Mouse (Mus musculus) heart, postnatal 0 days (tissue): ENCODE data around the gene Tmem72. TPM values are rescaled to one million over a fixed set of nuclear protein-coding genes. Genes with fewer than 3 reads are reported as not detected.

ENCODE experiments used
- ATAC-seq: fragments of 200-750 bp; cut with Nextera tagmentation; 2 replicates; pipeline ENCODE4 v1.8.0; 2017; ENCODE audit warnings: low read depth, moderate number of reproducible peaks, moderate library complexity; ENCODE audit not compliant: insufficient read depth
- DNase-seq: peaks from one replicate; pipeline ENCODE4 v3.0.0-alpha.2; 2016; ENCODE audit warnings: low spot score
- H3K27ac ChIP-seq: fragments of 300-500 bp; sonication (generic); 2 replicates; pipeline ENCODE4 v1.5.1; 2014; ENCODE audit warnings: low read depth, mild to moderate bottlenecking
- H3K27me3 ChIP-seq: fragments of 300-500 bp; sonication (generic); 2 replicates; pipeline ENCODE4 v1.6.1; 2014; ENCODE audit warnings: low read length, mixed read lengths; ENCODE audit not compliant: control insufficient read depth, insufficient read depth
- H3K36me3 ChIP-seq: fragments of 300-500 bp; sonication (generic); replicated peaks from 2 replicates; pipeline ENCODE4 v1.6.1; 2014; ENCODE audit warnings: low read length, mixed read lengths; ENCODE audit not compliant: control insufficient read depth, insufficient read depth
- H3K4me1 ChIP-seq: fragments of 300-500 bp; sonication (generic); 2 replicates; pipeline ENCODE4 v1.6.1; 2014; ENCODE audit warnings: antibody characterized with exemption; ENCODE audit not compliant: control insufficient read depth, insufficient read depth
- H3K4me2 ChIP-seq: fragments of 300-500 bp; sonication (generic); 2 replicates; pipeline ENCODE4 v1.6.1; 2014; ENCODE audit warnings: low read depth, mild to moderate bottlenecking, low read length, moderate library complexity
- H3K4me3 ChIP-seq: fragments of 300-500 bp; sonication (generic); 2 replicates; pipeline ENCODE4 v1.5.1; 2014; ENCODE audit warnings: low read depth, low read length
- H3K9ac ChIP-seq: fragments of 300-500 bp; sonication (generic); replicated peaks from 2 replicates; pipeline ENCODE4 v1.6.1; 2014; ENCODE audit warnings: low read depth, low read length, mixed read lengths
- H3K9me3 ChIP-seq: fragments of 300-500 bp; sonication (generic); replicated peaks from 2 replicates; pipeline ENCODE4 v1.6.1; 2016; ENCODE audit warnings: low read length; ENCODE audit not compliant: control insufficient read depth
- CTCF ChIP-seq: IDR thresholded peaks from 2 replicates; pipeline ENCODE4 v1.5.1; 2016; ENCODE audit warnings: antibody characterized with exemption, control low read depth, low read depth
- EP300 ChIP-seq: IDR thresholded peaks from 2 replicates; pipeline ENCODE4 v1.6.1; 2016; ENCODE audit warnings: antibody characterized with exemption, low read depth
- WGBS: fragments of 180-500 bp; shearing (Covaris S2); extraction: QIAGEN DNeasy Blood & Tissue Kit; methylation state at CpG from one replicate; pipeline ENCODE4 v1.1.7; 2014; 5-methylcytosine and 5-hydroxymethylcytosine counted together
- polyA plus RNA-seq: library from polyadenylated mRNA; unstranded; fragments of >200 nt; fragmentation: Nextera tagmentation; extraction: Ambion mirVana; gene quantifications from 2 replicates; pipeline ENCODE4 v1.2.1, GENCODE M21; 2015
- total RNA-seq: library from RNA; depleted of rRNA; stranded (reverse); fragments of >200 nt; gene quantifications from 2 replicates; pipeline ENCODE4 v1.2.3, GENCODE M21; 2014; ENCODE audit warnings: low replicate concordance; rRNA removed

Tmem72 gene
- total RNA-seq (0.15 TPM in 1 of 2 replicates, not detected in the other), polyA plus RNA-seq (0.01 and 0.05 TPM in 2 replicates)

DNA sequence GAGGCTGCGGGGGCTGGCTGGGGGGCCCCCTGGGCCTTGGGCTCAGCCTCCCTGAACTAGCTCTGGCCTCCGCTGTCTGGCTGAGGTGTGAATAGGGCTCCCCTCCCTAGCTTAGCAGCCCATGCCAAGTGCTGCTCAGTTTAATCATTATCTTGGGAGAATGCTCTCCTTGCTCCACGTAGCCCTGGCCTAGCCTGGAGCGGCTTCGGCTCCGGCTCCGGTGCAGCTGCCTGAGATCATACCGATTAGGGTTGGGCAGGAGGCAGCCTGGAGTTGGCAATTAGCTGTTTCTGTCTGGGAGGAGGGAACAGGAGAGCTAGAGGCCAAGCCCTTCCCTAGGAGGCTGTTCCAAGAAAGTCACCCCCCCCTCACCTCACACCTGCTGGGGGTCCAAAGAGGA, at the start of gene Tmem72:
Tmem72 (minus strand) TSS at position 248 of the 400 bp plus-strand sequence.
- Histone ChIP-seq H3K4me3 (no peak within 1 kb of the TSS), H3K4me2 (no peak within 1 kb of the TSS), H3K27ac (no peak within 1 kb of the TSS), H3K36me3 (no peaks in the 10 kb centered on the region), H3K27me3 (no peaks in the 10 kb centered on the region), H3K9me3 (no peaks in the 10 kb centered on the region), H3K9ac (no peak within 1 kb of the TSS), H3K4me1 (peaks cover 24% of the 10 kb centered on the region)
- ATAC-seq: no peak
- 35% methylated on average over 8 of the region's 8 CpGs for WGBS
- TF ChIP-seq EP300: no peak
- TF ChIP-seq CTCF: no peak
- DNase-seq: no peak

DNA sequence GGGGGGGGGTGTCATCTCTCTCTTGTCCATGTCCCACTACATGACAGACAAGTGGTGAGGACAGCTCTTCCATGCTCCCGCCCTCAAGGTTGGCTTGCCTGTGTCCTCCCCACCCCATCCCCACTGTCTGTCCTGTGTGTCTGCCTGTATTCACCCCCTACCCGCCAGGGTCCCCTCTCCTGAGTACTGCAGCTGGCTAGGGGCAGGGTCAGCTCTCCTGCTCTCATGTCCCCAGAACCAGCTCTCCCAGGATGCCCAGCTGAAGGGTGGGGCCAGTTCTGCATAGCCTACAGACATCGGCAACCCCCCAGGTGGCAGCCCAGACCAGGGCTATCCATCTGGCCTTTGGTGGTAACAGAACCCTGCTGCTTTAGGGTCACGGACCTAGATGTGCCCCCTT, 47.8 kb upstream of the Tmem72 start:
- Histone ChIP-seq H3K27ac (no peak overlapping the region), H3K9ac (no peak overlapping the region), H3K27me3 (no peaks in the 10 kb centered on the region), H3K4me1 (no peaks in the 10 kb centered on the region), H3K4me3 (no peak overlapping the region), H3K36me3 (no peaks in the 10 kb centered on the region), H3K9me3 (no peaks in the 10 kb centered on the region), H3K4me2 (no peak overlapping the region)
- TF ChIP-seq EP300 (no peak), CTCF (no peak)
- DNase-seq: no peak
- WGBS: 91% methylated on average over 4 of the region's 4 CpGs
- ATAC-seq: no peak

DNA sequence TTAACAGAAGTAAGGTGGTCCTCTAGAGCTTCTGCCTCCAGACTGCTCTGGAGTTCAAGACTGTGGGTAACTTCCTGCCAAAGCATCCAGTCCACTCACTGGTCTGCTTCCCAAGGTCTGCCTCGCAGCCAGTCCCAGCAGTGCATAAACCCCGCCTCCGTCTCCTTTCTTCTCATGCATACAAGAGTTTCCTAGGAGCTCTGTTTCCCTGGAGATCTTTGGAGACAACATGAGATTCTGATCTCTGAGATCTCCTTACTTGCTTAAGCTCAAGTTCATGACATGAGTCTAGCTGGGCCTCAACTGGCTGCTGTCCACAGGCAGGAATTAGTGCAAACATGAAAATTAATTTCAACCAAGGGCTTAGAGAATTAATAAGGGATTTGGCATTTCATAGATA, 45.6 kb upstream of the Tmem72 start:
- no peaks in the 10 kb centered on the region for H3K27me3 ChIP-seq
- no peak overlapping the region for H3K4me3 ChIP-seq
- H3K27ac ChIP-seq: no peak overlapping the region
- ATAC-seq (no peak), DNase-seq (no peak)
- H3K9ac ChIP-seq: no peak overlapping the region
- H3K36me3 ChIP-seq: no peaks in the 10 kb centered on the region
- TF ChIP-seq EP300: no peak
- no peak for TF ChIP-seq CTCF
- 67% methylated on average over 3 of the region's 3 CpGs for WGBS
- H3K4me1 ChIP-seq: no peaks in the 10 kb centered on the region
- H3K9me3 ChIP-seq: no peaks in the 10 kb centered on the region
- H3K4me2 ChIP-seq: no peak overlapping the region

DNA sequence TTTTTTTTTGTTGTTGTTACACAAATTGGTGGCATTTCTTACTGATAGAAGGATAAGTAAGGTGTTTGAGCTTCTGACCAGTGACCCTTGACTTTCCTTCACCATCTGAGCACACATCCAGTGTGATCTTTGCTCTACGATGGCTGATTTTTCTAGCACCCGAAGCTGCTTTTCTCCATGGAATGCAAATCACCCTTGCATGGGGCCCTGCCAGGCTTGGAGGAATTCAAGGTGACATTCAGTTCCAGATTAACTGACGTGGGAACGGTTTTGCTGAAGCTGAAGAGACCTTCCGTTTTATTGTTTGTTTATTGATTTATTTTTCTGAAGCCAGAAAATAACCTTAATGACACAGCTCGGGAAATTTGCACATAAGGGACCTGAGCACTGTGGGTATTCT, 43.5 kb upstream of the Tmem72 start:
- no peak for DNase-seq
- Histone ChIP-seq H3K36me3 (no peaks in the 10 kb centered on the region), H3K27ac (no peak overlapping the region), H3K27me3 (no peaks in the 10 kb centered on the region), H3K9me3 (no peaks in the 10 kb centered on the region), H3K4me3 (no peak overlapping the region), H3K4me1 (no peaks in the 10 kb centered on the region), H3K9ac (no peak overlapping the region), H3K4me2 (no peak overlapping the region)
- TF ChIP-seq CTCF (no peak), EP300 (no peak)
- ATAC-seq: no peak
- 53% methylated on average over 6 of the region's 6 CpGs for WGBS

DNA sequence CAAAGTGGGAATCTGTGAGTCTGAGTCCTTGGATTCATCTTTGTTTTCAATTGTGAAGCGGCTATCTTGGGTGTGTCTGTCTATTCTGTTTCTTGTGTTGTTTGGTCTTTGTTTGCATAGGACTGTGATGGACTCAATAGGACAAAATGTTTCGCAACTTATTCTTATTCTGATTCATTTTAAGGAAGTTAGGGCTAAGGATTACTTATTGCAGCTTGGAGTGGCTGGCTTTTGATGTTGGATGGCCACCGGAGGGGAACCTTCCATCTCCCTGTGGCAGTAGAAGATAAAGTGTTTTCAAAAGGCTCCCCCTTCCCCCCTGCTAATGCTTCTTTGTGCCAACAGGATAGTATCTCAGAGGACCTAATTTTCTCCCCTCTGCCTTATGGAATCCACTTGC, 39.7 kb upstream of the Tmem72 start:
- ATAC-seq (no peak), DNase-seq (no peak)
- Histone ChIP-seq H3K27ac (no peak overlapping the region), H3K9me3 (no peaks in the 10 kb centered on the region), H3K4me3 (no peak overlapping the region), H3K36me3 (no peaks in the 10 kb centered on the region), H3K4me2 (no peak overlapping the region), H3K4me1 (no peaks in the 10 kb centered on the region), H3K27me3 (no peaks in the 10 kb centered on the region), H3K9ac (no peak overlapping the region)
- TF ChIP-seq EP300 (no peak), CTCF (no peak)
- WGBS: 81% methylated on average over 3 of the region's 3 CpGs

DNA sequence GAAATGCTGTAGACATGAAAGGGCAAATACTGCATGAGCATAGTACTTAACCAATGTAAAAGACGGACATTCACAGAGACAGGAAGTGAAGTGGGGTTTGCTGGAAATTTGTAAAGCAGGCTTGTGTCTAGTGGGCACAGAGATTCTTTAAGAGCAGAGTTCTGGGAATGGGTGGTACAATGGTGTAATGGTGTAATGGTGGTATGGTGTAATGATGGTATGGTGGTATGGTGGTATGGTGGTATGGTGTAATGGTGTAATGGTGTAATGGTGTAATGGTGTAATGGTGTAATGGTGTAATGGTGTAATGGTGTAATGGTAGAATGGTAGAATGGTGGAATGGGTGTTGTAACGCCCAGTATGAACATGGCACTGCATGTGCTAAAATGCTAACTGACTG, 21.3 kb upstream of the Tmem72 start:
- H3K4me1 ChIP-seq: no peaks in the 10 kb centered on the region
- no peaks in the 10 kb centered on the region for H3K36me3 ChIP-seq
- no peak overlapping the region for H3K4me2 ChIP-seq
- WGBS: 84% methylated on average over 2 of the region's 2 CpGs
- DNase-seq (no peak), ATAC-seq (no peak)
- no peaks in the 10 kb centered on the region for H3K9me3 ChIP-seq
- no peak for TF ChIP-seq CTCF
- H3K4me3 ChIP-seq: no peak overlapping the region
- no peaks in the 10 kb centered on the region for H3K27me3 ChIP-seq
- H3K27ac ChIP-seq: no peak overlapping the region
- H3K9ac ChIP-seq: no peak overlapping the region
